Mouse (Mus musculus): Measurements from ENCODE around the gene Patz1. TPM values are rescaled to one million over a fixed set of nuclear protein-coding genes. Genes with fewer than 3 reads are reported as not detected.

The Patz1 gene
- polyA plus RNA-seq, 1 experiment from 2014 or later: 51.9 TPM

DNA sequence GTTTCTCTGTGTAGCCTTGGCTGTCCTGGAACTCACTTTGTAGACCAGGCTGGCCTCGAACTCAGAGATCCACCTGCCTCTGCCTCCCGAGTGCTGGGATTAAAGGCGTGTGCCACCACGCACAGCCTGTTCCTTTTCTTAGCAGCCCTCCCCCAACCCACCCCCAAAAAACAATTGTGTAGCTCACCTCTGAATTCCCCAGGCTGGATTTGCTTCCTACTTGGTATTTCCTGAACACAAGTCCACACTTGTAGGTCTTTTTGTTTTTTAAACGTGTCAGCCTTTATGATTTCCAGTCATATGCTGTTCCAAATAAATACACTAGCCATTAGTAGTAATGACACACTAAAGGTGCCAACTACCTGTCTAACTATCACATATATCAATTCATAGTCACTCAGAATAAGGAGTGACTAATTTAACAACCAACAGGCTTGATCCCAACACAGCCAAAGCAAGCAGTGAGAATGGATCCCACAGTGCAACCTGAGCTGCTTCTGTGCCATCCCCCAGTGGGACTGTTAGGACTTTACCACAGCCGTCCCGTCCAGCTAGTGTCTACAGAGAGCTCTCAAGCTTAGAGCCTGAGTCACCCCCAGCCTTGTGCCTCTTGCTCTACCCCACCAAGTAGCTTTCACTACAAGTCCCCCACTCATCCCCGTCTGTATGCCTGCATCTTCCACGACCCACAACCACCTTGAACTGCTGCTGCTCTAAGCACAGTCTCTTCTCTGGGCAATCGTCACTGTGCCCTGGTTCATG is 23.1 kb downstream of the Patz1 start:
- H3K36me3 ChIP-seq: peaks cover 39% of the 10 kb centered on the region
- no peak overlapping the region for H3K4me2 ChIP-seq
- no peak overlapping the region for H3K27ac ChIP-seq (replicated peaks)
- WGBS: 86% methylated on average over 10 of the region's 10 CpGs
- no peaks in the 10 kb centered on the region for H3K27me3 ChIP-seq
- no peaks in the 10 kb centered on the region for H3K9me3 ChIP-seq
- no peak overlapping the region for H3K9ac ChIP-seq
- no peak overlapping the region for H3K4me3 ChIP-seq
- ATAC-seq (ENCODE audit: low FRiP score, low read depth): no peak; the same call in 1 of the 2 replicates
- no peaks in the 10 kb centered on the region for H3K4me1 ChIP-seq (replicated peaks)

DNA sequence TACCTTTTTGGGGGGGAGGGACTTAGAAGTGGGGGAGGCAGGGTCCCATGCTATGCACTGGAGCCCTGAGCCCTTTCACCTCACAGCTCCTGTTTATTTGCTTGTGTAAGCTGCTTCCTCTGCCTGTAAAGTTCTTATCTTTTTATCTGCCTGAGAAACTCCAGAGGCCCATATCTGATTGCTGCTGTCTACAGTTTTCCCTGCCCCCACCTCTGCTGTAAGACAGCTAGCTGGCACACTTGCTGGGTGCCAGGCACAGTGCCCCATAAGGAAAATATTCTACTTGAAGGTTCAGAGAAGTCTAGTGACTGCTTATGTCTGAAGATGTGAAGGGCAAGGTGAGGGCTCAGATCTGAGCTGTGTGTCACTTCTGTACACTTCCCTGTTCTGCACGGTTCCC is 24.6 kb downstream of the Patz1 start:
- 93% methylated on average over 1 of the region's 1 CpGs for WGBS
- no peak overlapping the region for H3K9ac ChIP-seq
- ATAC-seq (ENCODE audit: low FRiP score, low read depth): no peak
- no peak overlapping the region for H3K4me2 ChIP-seq
- H3K4me1 ChIP-seq (replicated peaks): no peaks in the 10 kb centered on the region
- H3K4me3 ChIP-seq: no peak overlapping the region
- no peaks in the 10 kb centered on the region; the same call in 1 of the 2 replicates for H3K9me3 ChIP-seq
- no peaks in the 10 kb centered on the region for H3K27me3 ChIP-seq
- H3K27ac ChIP-seq (replicated peaks): no peak overlapping the region
- H3K36me3 ChIP-seq: peaks cover 24% of the 10 kb centered on the region

DNA sequence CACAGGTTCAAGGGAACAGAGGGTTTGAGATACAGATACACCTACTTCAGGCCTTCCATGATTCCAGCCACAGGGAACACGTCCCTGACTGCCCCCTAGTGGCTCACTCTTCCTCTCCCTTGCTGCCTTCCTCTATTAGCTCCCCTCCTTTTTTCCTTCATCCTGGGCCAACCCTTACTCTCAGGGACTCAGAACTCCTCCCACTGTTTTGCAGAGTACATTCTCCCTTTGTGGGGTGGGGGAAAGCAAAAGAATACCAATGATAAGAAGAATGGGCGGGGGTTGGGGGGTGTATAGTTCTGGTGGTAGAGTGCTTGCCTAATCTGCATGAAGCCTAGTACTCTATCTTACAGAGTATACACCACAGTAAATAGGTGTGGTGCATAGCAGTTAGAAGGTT is 25.5 kb downstream of the Patz1 start:
- peak; percentile 50; the same call in 1 of the 2 replicates for ATAC-seq (ENCODE audit: low FRiP score, low read depth)
- no peaks in the 10 kb centered on the region for H3K4me1 ChIP-seq (replicated peaks)

DNA sequence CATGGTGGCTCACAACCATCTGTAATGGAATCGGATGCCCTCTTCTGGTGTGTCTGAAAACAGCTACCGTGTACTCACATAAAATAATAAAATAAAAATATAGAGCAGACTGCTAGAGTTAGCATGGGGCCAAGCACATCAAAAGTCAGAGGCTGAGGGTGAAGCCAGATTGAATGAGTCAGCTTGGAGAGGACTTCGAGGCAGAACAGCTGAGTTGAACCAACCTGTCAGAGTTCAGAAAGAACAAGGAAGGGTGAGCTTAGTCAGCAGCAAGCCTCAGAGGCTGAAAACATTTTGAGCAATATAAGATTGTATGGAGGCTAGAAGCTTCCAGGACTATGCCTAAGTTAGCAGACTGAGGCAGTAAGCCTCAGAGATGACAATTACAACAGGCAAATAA is 29.6 kb downstream of the Patz1 start:
- Histone ChIP-seq H3K27ac (replicated peaks) (no peak overlapping the region), H3K9me3 (no peaks in the 10 kb centered on the region; the same call in 1 of the 2 replicates), H3K4me2 (no peak overlapping the region), H3K4me1 (replicated peaks) (no peaks in the 10 kb centered on the region), H3K9ac (no peak overlapping the region), H3K4me3 (no peak overlapping the region), H3K27me3 (no peaks in the 10 kb centered on the region), H3K36me3 (no peaks in the 10 kb centered on the region)
- 96% methylated on average over 3 of the region's 3 CpGs for WGBS
- ATAC-seq (ENCODE audit: low FRiP score, low read depth): no peak

More for the DNA sequence above, 25.5 kb downstream of the Patz1 start:
- Histone ChIP-seq H3K9me3 (no peaks in the 10 kb centered on the region; the same call in 1 of the 2 replicates), H3K9ac (no peak overlapping the region), H3K27ac (replicated peaks) (no peak overlapping the region), H3K4me3 (no peak overlapping the region), H3K27me3 (no peaks in the 10 kb centered on the region), H3K4me2 (no peak overlapping the region), H3K36me3 (peaks cover 16% of the 10 kb centered on the region)
- WGBS: 24% methylated on average over 2 of the region's 2 CpGs

DNA sequence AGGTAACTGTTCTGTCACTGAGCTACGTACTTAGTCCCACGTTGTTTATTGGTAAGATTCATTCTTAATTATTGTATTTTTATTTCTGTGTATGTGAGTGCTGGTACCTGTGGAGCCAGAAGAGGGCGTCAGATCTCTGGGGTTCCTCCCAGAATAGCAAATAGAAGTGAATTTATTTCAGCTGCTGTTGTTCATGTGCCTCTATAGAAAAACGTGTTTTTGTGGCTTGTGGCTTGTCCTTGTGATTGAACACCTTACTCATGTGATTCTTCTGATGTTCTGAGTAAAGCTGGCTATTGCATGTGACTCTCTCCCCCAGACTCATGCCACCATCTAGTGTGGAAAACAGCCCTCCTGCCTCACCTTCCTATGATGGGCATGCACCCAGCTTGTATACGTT is 39.6 kb downstream of the Patz1 start:
- Histone ChIP-seq H3K36me3 (no peaks in the 10 kb centered on the region), H3K27me3 (no peaks in the 10 kb centered on the region), H3K4me2 (no peak overlapping the region), H3K27ac (replicated peaks) (no peak overlapping the region), H3K4me3 (no peak overlapping the region), H3K9me3 (no peaks in the 10 kb centered on the region), H3K4me1 (replicated peaks) (peaks cover 17% of the 10 kb centered on the region), H3K9ac (no peak overlapping the region)
- 81% methylated on average over 5 of the region's 5 CpGs for WGBS
- no peak for ATAC-seq (ENCODE audit: low FRiP score, low read depth)

DNA sequence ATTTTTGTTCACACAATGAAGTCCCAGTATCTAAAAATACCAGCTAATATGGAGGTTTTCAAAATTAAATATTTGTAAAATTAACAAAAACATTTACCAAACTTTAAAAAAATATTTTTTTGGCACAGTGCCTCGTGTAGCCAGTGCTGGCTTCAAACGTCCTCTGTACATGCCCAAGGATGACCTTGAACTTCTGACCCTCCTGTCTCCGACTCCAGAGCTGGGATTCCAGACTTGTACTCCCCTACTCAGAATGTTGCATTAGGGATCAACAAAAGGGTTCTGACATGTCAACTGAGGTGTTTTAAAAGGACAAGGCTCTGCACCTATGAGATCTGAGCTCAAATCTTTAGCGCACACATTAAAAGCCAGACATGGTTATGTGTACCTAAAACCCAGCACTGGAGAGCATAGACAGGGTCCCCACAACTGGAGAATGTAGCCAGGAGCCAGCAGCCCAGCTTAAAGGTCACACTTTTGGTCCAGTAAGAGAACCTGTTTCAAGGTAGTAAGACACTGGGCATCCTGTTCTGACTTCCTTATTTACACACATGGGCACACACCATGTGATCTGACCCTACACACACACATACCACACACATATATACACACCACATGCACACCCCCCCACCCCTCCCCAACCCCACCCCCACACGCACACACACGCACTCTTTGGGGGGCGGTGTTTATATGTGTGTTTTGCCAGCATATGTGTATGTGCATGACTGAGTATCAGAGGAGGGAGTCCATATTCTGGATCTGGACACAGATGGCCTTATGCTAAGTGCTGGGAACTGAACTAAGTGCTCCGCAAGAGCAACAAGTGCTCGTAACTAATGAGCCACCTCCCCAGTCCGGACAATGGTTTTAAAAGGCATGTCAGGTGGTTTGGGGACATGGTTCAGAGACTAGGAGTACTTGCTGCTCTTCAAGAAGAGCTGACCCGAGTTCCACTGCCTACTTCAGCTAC is 40.4 kb downstream of the Patz1 start:
- no peaks in the 10 kb centered on the region for H3K27me3 ChIP-seq
- no peak overlapping the region for H3K27ac ChIP-seq (replicated peaks)
- 81% methylated on average over 11 of the region's 11 CpGs for WGBS
- peaks cover 17% of the 10 kb centered on the region for H3K4me1 ChIP-seq (replicated peaks)
- H3K9me3 ChIP-seq: no peaks in the 10 kb centered on the region
- H3K36me3 ChIP-seq: no peaks in the 10 kb centered on the region
- no peak overlapping the region for H3K4me2 ChIP-seq
- H3K9ac ChIP-seq: no peak overlapping the region
- no peak overlapping the region for H3K4me3 ChIP-seq
- ATAC-seq (ENCODE audit: low FRiP score, low read depth): no peak

DNA sequence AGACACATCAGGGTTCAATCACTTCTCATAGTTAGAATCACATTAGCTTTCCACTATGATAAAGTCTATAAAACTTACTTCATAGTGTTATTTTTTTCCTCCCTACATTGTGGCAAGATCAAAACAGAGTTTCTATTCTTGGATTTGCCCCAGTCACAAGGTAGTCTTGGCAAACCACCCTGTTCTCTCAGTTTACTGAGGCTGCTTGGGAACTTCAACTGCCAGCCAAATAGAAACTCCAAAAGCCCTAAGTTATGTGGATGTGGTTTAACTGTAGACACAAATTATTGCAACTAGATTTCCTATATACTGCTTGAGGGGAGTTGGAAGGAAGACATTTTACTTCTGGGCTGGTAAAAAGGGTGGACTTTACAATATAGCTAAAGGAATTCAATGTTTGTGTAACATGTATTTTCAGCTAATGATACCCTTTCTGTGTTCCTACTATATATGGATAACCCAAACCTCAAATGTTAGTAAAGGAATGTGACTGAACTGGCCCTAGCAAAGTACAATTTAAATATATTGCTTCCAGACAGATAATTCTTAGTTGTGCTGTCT is 41.3 kb downstream of the Patz1 start, which contains the start of gene Pik3ip1:
Gene Pik3ip1, plus strand, starts transcription at position 511 of the 561 bp plus-strand sequence.
- H3K27me3 ChIP-seq: no peaks in the 10 kb centered on the region
- H3K9me3 ChIP-seq: no peaks in the 10 kb centered on the region
- H3K36me3 ChIP-seq: no peaks in the 10 kb centered on the region
- peaks cover 17% of the 10 kb centered on the region for H3K4me1 ChIP-seq (replicated peaks)
- peak within 1 kb of the TSS; percentile 70 for H3K4me3 ChIP-seq
- H3K4me2 ChIP-seq: peak within 1 kb of the TSS; percentile 98
- no peak for ATAC-seq (ENCODE audit: low FRiP score, low read depth)
- peak within 1 kb of the TSS; percentile 67 for H3K9ac ChIP-seq
- peak within 1 kb of the TSS; percentile 83 for H3K27ac ChIP-seq (replicated peaks)

DNA sequence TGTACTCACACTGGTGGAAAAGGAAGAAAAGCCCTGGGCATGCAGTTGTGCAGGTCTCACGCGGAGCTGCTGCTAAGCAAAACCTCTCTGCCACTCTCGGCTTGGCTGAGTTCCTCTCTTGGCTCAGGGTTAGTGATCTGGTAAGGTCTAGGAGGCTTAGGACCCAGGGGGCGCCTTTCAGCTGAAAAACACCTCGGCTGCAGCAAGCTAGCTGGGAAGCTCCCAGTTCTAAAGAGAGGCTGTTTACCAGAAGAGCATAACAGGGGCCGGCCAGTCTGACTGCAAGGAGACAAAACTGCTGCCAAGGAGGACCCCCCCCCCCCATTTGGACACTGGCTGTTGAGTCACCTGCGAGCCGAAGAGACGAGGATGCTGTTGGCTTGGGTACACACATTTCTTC is 41.9 kb downstream of the Patz1 start:
- Histone ChIP-seq H3K9me3 (no peaks in the 10 kb centered on the region), H3K4me2 (peak overlapping the region; percentile 98), H3K36me3 (no peaks in the 10 kb centered on the region), H3K4me1 (replicated peaks) (peaks cover 17% of the 10 kb centered on the region), H3K27ac (replicated peaks) (peak overlapping the region; percentile 83), H3K9ac (peak overlapping the region; percentile 67), H3K27me3 (no peaks in the 10 kb centered on the region), H3K4me3 (peak overlapping the region; percentile 70)
- WGBS: under 1% methylated on average over 9 of the region's 9 CpGs
- peak; percentile 52 for ATAC-seq (ENCODE audit: low FRiP score, low read depth)

DNA sequence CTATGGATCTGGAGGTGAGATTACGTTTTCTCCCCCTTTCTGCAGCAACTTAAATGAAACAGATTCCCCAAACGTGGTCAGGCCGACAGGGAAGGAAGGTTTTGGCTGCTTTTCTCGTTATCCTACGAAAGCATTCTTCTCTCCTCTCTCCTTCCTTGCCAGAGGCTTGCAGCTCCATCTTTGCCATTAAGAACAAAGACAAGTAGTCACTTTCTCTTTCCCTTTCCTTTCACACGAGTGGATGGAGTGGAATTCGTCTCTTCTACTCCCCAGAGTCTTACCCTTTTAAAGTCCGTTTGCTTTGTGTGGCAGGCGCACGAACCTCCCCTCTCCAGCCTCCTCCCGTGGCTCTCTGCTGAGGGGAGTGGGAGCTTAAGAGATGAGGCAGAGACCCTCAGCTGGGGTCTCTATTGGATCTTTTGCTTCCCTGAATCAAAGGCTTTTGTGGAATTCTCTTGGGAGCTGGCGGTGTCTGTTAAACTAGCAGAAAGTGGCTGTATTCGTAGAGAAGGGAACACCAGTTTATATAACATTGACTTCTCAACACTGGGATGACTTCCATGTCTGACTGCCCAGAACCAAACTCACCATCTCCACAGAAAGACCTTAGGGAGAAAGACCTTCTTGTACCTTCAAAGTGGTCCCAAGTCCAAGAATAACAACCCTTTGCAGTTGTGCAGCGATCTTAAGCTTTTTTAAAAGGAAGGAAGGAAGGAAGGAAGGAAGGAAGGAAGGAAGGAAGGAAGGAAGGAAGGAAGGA is 42.5 kb downstream of the Patz1 start:
- Histone ChIP-seq H3K9me3 (no peaks in the 10 kb centered on the region), H3K36me3 (no peaks in the 10 kb centered on the region), H3K9ac (peak overlapping the region; percentile 67), H3K4me1 (replicated peaks) (peaks cover 17% of the 10 kb centered on the region), H3K27me3 (no peaks in the 10 kb centered on the region), H3K4me2 (peak overlapping the region; percentile 98), H3K27ac (replicated peaks) (peak overlapping the region; percentile 83), H3K4me3 (peak overlapping the region; percentile 70)
- no peak for ATAC-seq (ENCODE audit: low FRiP score, low read depth)
- WGBS: 1% methylated on average over 14 of the region's 14 CpGs

DNA sequence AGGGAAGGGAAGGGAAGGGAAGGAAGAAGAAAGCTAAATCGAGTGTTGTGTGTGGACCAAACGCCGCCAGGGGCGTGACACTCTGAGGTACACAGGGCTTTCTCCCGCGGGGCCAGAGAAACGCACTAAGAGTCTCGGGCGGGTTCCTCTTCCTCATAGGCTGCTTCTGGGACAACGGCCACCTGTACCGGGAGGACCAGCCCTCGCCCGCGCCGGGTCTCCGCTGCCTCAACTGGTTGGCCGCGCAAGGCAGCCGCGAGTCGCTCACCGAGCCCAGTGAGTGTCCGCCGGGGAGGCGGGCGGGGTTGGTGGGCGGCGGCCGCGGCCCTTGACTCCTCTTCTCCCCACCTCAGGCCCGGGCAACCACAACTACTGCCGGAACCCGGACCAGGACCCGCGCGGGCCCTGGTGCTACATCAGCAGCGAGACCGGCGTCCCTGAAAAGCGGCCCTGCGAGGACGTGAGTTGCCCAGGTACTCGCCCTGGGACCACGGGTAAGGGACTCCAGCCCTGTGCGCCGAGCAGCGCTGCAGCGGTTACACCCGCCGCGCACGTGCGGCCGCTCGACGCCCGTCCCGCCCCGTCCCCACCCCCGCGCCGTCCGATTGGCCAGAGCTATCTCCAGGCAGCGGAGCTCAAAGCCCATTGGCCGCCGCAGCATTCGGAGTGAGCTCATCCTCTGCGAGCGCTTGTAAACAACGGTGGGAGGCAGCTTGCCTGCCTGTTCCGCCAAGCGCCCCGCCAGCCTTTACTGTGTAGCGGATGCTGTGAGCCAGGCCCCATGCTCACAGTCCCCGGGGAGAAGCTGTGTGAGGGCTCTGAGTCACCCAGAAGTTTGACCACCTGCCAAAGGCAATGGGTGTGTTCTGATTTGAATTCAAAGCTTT is 43.3 kb downstream of the Patz1 start:
- H3K4me1 ChIP-seq (replicated peaks): peaks cover 22% of the 10 kb centered on the region
- H3K4me3 ChIP-seq: peak overlapping the region; percentile 70
- peak overlapping the region; percentile 67 for H3K9ac ChIP-seq
- no peaks in the 10 kb centered on the region for H3K9me3 ChIP-seq
- no peaks in the 10 kb centered on the region for H3K27me3 ChIP-seq
- H3K36me3 ChIP-seq: no peaks in the 10 kb centered on the region
- under 1% methylated on average over 65 of the region's 75 CpGs for WGBS
- peak; percentile 98 for ATAC-seq (ENCODE audit: low FRiP score, low read depth)
- peak overlapping the region; percentile 83 for H3K27ac ChIP-seq (replicated peaks)
- peak overlapping the region; percentile 98 for H3K4me2 ChIP-seq

All from hindbrain, embryonic 15.5 days (tissue).